Mouse (Mus musculus) brain, embryonic 14.5 days (tissue): ENCODE measurements around the gene Thegl. TPM values are rescaled to one million over a fixed set of nuclear protein-coding genes. Genes with fewer than 3 reads are reported as not detected.
A peak's percentile ranks its signal among the peaks of the same experiment; 100 is the strongest.
"Not testable (repeated sequence)": the region's sequence is repeated elsewhere in the genome, so short reads cannot be mapped to it uniquely, and the experiment has no call there.

Experiments
- DNase-seq: peaks from one replicate; pipeline ENCODE4 v3.0.0-alpha.2; 2011; ENCODE audit warnings: low read depth
- CTCF ChIP-seq: fragments of 200-500 bp; IDR thresholded peaks from 2 replicates; pipeline ENCODE4 v1.5.1; 2012; ENCODE audit warnings: inconsistent platforms, mild to moderate bottlenecking, moderate library complexity, borderline replicate concordance; ENCODE audit not compliant: insufficient read depth, insufficient read length; ENCODE audit errors: extremely low read depth
- POLR2A ChIP-seq: fragments of 200-500 bp; IDR thresholded peaks from 2 replicates; pipeline ENCODE4 v1.6.1; 2012; ENCODE audit warnings: mild to moderate bottlenecking, inconsistent platforms, borderline replicate concordance; ENCODE audit not compliant: poor library complexity, insufficient read depth, insufficient read length, severe bottlenecking; ENCODE audit errors: extremely low read depth
- polyA plus RNA-seq: library from polyadenylated mRNA; depleted of rRNA; stranded (reverse); fragments of >200 nt; gene quantifications from 2 replicates; pipeline ENCODE4 v1.2.3, GENCODE M21; 2012

Gene Thegl
- polyA plus RNA-seq, 1 experiment, result 0.21 TPM

GRCm38 (mm10) chr5:77085753-77086450 is 70.1 kb downstream of the Thegl start:
- DNase-seq, result no peak
- TF ChIP-seq POLR2A (no peak), CTCF (no peak)

GRCm38 (mm10) chr5:77086541-77086940 is 70.7 kb downstream of the Thegl start:
- no peak for DNase-seq
- TF ChIP-seq CTCF (no peak), POLR2A (no peak)

GRCm38 (mm10) chr5:77087122-77087521 is 71.3 kb downstream of the Thegl start:
- TF ChIP-seq CTCF (no peak), POLR2A (no peak)

GRCm38 (mm10) chr5:77089294-77089693 is 73.5 kb downstream of the Thegl start:
- TF ChIP-seq POLR2A, result no peak
- TF ChIP-seq CTCF, result peak; percentile 78
- DNase-seq, result peak; percentile 67

More at GRCm38 (mm10) chr5:77087122-77087521, 71.3 kb downstream of the Thegl start:
- DNase-seq, result no peak

GRCm38 (mm10) chr5:77089901-77090300 is 74.1 kb downstream of the Thegl start:
- peak; percentile 92 for DNase-seq
- TF ChIP-seq CTCF, result no peak
- TF ChIP-seq POLR2A, result no peak

- peak; percentile 94 for DNase-seq
- TF ChIP-seq POLR2A, result no peak
- TF ChIP-seq CTCF, result no peak
Observed at GRCm38 (mm10) chr5:77090521-77091096, 74.8 kb downstream of the Thegl start.

GRCm38 (mm10) chr5:77091923-77092322 is 76.1 kb downstream of the Thegl start:
- no peak for TF ChIP-seq CTCF
- TF ChIP-seq POLR2A, result no peak
- DNase-seq, result no peak

- no peak for TF ChIP-seq CTCF
- TF ChIP-seq POLR2A, result no peak
- no peak for DNase-seq
Observed at GRCm38 (mm10) chr5:77092531-77092930, 76.7 kb downstream of the Thegl start.

GRCm38 (mm10) chr5:77093961-77094360 is 78.1 kb downstream of the Thegl start:
- TF ChIP-seq POLR2A, result no peak
- TF ChIP-seq CTCF, result no peak
- DNase-seq, result peak; percentile 33

- DNase-seq, result peak; percentile 71
- no peak for TF ChIP-seq POLR2A
- no peak for TF ChIP-seq CTCF
Observed at GRCm38 (mm10) chr5:77094510-77095491, 79.0 kb downstream of the Thegl start.

- not testable (repeated sequence) for DNase-seq
Observed at GRCm38 (mm10) chr5:77096194-77096593, 80.4 kb downstream of the Thegl start.
